Mouse (Mus musculus): ENCODE measurements at regions not wholly inside any gene's neighbourhood (a gene's known extent, or its start where the extent isn't known, plus 50 kb on each side); places are given as distances from the start of the nearest gene placed in this dataset.

DNA sequence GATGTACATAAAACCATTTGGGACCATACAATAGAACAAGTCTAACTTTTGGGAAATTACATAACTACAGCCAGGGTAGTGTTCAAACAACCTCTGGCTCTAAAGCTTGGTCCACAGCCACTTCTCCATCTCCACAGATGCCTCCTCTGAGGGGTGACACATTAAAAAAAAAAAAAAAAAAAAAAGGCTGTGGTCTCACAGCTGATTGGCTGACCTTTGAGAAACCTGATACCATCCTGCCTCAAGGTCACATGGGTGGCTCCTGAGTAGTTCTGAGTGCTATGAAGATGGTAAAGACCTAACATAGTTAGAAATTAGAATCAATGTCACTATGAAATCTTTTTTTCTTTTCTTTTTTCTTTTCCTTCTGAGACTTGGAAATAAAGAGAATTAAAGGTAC lies 102.4 kb downstream of the Tmem182 start:
- Histone ChIP-seq H3K4me3 (ENCODE audit: insufficient read depth, low read depth, low read length) (no peak overlapping the region), H3K4me1 (ENCODE audit: control insufficient read depth, insufficient read depth, low read length) (no peaks in the 10 kb centered on the region), H3K27ac (ENCODE audit: insufficient read depth, low read depth, low read length) (no peak overlapping the region)
- TF ChIP-seq POLR2A (IDR thresholded peaks at IDR 0.05; ENCODE audit: insufficient read depth, low read depth, low read length) (no peak), CTCF (IDR thresholded peaks at IDR 0.05; ENCODE audit: insufficient read depth, low read depth, low read length) (no peak)

DNA sequence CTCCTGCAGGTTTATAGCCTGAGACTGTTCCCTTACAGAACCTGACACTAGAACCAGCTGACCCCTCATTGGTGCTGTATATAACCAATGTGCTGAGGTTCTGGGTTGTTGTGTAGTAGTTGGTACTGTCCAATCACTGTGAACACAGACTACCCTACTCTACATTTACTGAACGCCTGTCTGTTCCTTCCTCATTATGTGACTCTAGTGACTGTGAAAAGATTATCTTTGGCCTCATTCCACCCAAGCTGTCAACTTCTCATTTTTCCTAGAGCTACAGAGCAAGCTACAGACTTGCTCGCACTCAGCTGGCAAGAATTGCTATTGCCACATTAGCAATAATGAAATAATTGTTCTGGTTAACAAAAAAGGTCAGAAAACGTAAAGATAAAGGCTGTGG lies 108.2 kb downstream of the Tmem182 start:
- no peak overlapping the region for H3K4me3 ChIP-seq (ENCODE audit: insufficient read depth, low read depth, low read length)
- H3K27ac ChIP-seq (ENCODE audit: insufficient read depth, low read depth, low read length): no peak overlapping the region
- 52% methylated on average over 3 of the region's 3 CpGs for whole genome bisulfite sequencing
- TF ChIP-seq POLR2A (IDR thresholded peaks at IDR 0.05; ENCODE audit: insufficient read depth, low read depth, low read length) (no peak), CTCF (IDR thresholded peaks at IDR 0.05; ENCODE audit: insufficient read depth, low read depth, low read length) (no peak)
- no peaks in the 10 kb centered on the region for H3K4me1 ChIP-seq (ENCODE audit: control insufficient read depth, insufficient read depth, low read length)

- TF ChIP-seq CTCF (IDR thresholded peaks at IDR 0.05; ENCODE audit: insufficient read depth, low read depth, low read length) (no peak), POLR2A (IDR thresholded peaks at IDR 0.05; ENCODE audit: insufficient read depth, low read depth, low read length) (no peak)
- H3K27ac ChIP-seq (ENCODE audit: insufficient read depth, low read depth, low read length): no peak overlapping the region
- H3K4me1 ChIP-seq (ENCODE audit: control insufficient read depth, insufficient read depth, low read length): no peaks in the 10 kb centered on the region
- H3K4me3 ChIP-seq (ENCODE audit: insufficient read depth, low read depth, low read length): no peak overlapping the region
- 75% methylated on average over 3 of the region's 3 CpGs for WGBS
Measured at GRCm38 (mm10) chr1:40924271-40924670, 118.9 kb downstream of the Tmem182 start.

DNA sequence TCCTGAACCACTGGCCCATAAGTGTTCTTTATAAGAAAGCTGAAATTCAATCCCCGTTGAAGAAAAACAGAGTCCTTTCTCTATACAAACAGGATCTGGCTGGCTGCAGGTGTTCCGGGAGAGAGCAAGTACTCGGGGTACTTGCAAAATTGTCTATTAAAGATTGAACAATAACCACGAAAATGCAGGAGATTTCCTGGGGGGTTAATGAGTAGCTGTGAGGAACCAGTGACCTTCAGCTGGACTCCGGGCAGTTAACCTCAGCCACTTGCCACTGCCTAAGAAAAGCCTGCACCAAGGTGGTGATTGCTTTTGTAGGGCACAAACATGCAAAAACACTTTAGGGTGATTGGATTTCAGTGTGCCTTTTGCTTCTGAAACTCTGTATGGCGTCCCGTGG lies 119.4 kb downstream of the Tmem182 start:
- 41% methylated on average over 7 of the region's 7 CpGs for WGBS
- H3K27ac ChIP-seq (ENCODE audit: insufficient read depth, low read depth, low read length): no peak overlapping the region
- H3K4me3 ChIP-seq (ENCODE audit: insufficient read depth, low read depth, low read length): no peak overlapping the region
- no peaks in the 10 kb centered on the region for H3K4me1 ChIP-seq (ENCODE audit: control insufficient read depth, insufficient read depth, low read length)
- TF ChIP-seq POLR2A (IDR thresholded peaks at IDR 0.05; ENCODE audit: insufficient read depth, low read depth, low read length): no peak
- no peak for TF ChIP-seq CTCF (IDR thresholded peaks at IDR 0.05; ENCODE audit: insufficient read depth, low read depth, low read length)

DNA sequence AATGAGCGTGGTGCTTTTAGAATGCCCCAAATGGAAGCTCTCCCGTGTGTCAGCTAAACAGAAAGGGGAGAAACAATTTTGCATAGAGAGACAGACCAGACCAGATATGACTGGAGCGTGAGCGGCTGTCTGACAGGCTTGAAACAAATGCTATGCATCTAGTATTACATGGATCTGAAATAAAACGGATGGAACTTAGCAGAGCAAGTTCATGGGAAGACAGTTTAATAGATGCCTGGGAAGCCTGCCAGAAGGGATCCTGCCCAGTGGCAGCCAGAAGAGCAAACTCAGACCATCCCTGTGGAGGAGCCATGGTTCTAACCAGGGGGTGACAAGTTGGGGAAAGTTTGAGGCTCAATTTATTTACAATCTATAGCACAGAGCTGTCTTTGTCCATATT lies 126.0 kb downstream of the Tmem182 start:
- H3K4me3 ChIP-seq (ENCODE audit: insufficient read depth, low read depth, low read length): no peak overlapping the region
- TF ChIP-seq POLR2A (IDR thresholded peaks at IDR 0.05; ENCODE audit: insufficient read depth, low read depth, low read length): no peak
- TF ChIP-seq CTCF (IDR thresholded peaks at IDR 0.05; ENCODE audit: insufficient read depth, low read depth, low read length): no peak
- H3K27ac ChIP-seq (ENCODE audit: insufficient read depth, low read depth, low read length): no peak overlapping the region
- no peaks in the 10 kb centered on the region for H3K4me1 ChIP-seq (ENCODE audit: control insufficient read depth, insufficient read depth, low read length)
- 73% methylated on average over 5 of the region's 5 CpGs for WGBS

- H3K27ac ChIP-seq (ENCODE audit: insufficient read depth, low read depth, low read length): no peak overlapping the region
- TF ChIP-seq POLR2A (IDR thresholded peaks at IDR 0.05; ENCODE audit: insufficient read depth, low read depth, low read length) (no peak), CTCF (IDR thresholded peaks at IDR 0.05; ENCODE audit: insufficient read depth, low read depth, low read length) (no peak)
- H3K4me1 ChIP-seq (ENCODE audit: control insufficient read depth, insufficient read depth, low read length): no peaks in the 10 kb centered on the region
- 63% methylated on average over 3 of the region's 3 CpGs for WGBS
- H3K4me3 ChIP-seq (ENCODE audit: insufficient read depth, low read depth, low read length): no peak overlapping the region
Measured at GRCm38 (mm10) chr1:40936729-40937128, 131.3 kb downstream of the Tmem182 start.

- Histone ChIP-seq H3K4me3 (ENCODE audit: insufficient read depth, low read depth, low read length) (no peak overlapping the region), H3K27ac (ENCODE audit: insufficient read depth, low read depth, low read length) (no peak overlapping the region), H3K4me1 (ENCODE audit: control insufficient read depth, insufficient read depth, low read length) (no peaks in the 10 kb centered on the region)
- TF ChIP-seq CTCF (IDR thresholded peaks at IDR 0.05; ENCODE audit: insufficient read depth, low read depth, low read length): no peak
- TF ChIP-seq POLR2A (IDR thresholded peaks at IDR 0.05; ENCODE audit: insufficient read depth, low read depth, low read length): no peak
- WGBS: 88% methylated on average over 14 of the region's 14 CpGs
Measured at GRCm38 (mm10) chr1:40942751-40943150, 137.3 kb downstream of the Tmem182 start.

DNA sequence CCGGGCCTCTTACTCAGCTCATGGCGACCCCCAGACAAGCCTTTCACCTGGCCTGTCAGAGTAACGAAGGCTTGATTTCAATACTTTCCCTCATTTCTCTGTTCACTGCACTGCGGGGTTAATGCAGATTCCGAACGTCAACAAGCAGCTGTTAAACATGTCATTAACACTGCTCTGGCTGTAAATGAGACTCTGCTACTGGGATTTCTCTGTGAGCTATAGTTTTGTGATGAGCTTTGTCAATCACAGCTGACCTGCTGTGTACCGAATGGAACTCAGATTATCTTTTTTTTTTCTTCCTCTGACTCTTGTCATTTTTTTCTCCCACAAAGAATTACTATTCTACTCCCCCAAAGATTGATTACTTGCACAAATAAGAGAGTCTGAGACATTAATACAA lies 137.8 kb downstream of the Tmem182 start:
- TF ChIP-seq POLR2A (IDR thresholded peaks at IDR 0.05; ENCODE audit: insufficient read depth, low read depth, low read length): no peak
- TF ChIP-seq CTCF (IDR thresholded peaks at IDR 0.05; ENCODE audit: insufficient read depth, low read depth, low read length): no peak
- Histone ChIP-seq H3K4me3 (ENCODE audit: insufficient read depth, low read depth, low read length) (no peak overlapping the region), H3K4me1 (ENCODE audit: control insufficient read depth, insufficient read depth, low read length) (no peaks in the 10 kb centered on the region), H3K27ac (ENCODE audit: insufficient read depth, low read depth, low read length) (no peak overlapping the region)
- WGBS: 50% methylated on average over 7 of the region's 7 CpGs

DNA sequence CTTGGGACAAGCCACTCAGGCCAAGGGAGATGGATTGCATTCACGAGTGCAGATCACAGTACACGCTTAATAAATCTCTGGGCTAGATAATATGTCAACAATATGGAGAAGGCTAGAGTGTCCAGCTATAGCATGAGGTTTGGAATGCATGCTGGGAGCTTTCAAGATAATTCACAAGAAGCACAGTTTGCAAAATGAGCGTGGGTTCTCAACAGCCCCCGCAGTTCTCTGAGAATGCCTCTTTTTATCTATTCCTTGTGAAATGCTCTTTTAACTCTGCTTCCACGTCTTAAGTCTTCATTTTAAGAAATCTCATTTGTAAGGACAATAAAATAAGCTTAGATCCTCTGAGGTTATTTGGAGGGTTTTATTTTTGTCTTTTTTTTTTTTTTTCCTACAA lies 145.2 kb downstream of the Tmem182 start:
- Histone ChIP-seq H3K4me1 (ENCODE audit: control insufficient read depth, insufficient read depth, low read length) (no peaks in the 10 kb centered on the region), H3K27ac (ENCODE audit: insufficient read depth, low read depth, low read length) (no peak overlapping the region), H3K4me3 (ENCODE audit: insufficient read depth, low read depth, low read length) (no peak overlapping the region)
- TF ChIP-seq CTCF (IDR thresholded peaks at IDR 0.05; ENCODE audit: insufficient read depth, low read depth, low read length): no peak
- no peak for TF ChIP-seq POLR2A (IDR thresholded peaks at IDR 0.05; ENCODE audit: insufficient read depth, low read depth, low read length)
- 83% methylated on average over 5 of the region's 5 CpGs for whole genome bisulfite sequencing

DNA sequence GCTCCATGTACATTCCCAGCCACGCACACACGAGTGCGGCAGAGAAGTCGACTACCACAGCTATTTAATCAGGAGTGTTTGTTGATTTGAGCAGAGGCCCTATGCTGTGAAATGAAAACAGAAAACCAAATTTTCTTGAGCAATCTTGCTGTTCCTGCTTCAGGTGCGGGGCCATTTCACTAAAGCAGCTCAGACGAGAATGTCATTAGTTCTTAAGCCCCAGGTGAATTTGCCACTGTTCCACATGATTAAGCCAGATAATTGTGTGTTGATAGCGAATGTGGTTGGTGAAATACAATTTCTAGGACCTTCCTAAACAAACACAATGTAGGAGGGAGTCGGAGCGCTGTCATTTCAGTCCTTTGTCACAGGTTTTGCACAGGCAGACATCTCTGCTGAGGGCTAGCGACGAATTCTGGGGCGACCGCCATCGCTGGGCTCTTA lies 149.3 kb downstream of the Tmem182 start:
- Histone ChIP-seq H3K27ac (ENCODE audit: insufficient read depth, low read depth, low read length) (no peak overlapping the region), H3K4me1 (ENCODE audit: control insufficient read depth, insufficient read depth, low read length) (no peaks in the 10 kb centered on the region), H3K4me3 (ENCODE audit: insufficient read depth, low read depth, low read length) (no peak overlapping the region)
- 90% methylated on average over 14 of the region's 14 CpGs for WGBS
- TF ChIP-seq CTCF (IDR thresholded peaks at IDR 0.05; ENCODE audit: insufficient read depth, low read depth, low read length) (no peak), POLR2A (IDR thresholded peaks at IDR 0.05; ENCODE audit: insufficient read depth, low read depth, low read length) (no peak)
